Mouse (Mus musculus) ovary, adult 18-20 months (tissue): ENCODE data around the gene Pom121l2.
A peak's percentile ranks its signal among the peaks of the same experiment; 100 is the strongest.

Source experiments
- DNase-seq: peaks from one replicate; pipeline ENCODE4 v3.0.0; 2022; ENCODE audit warnings: low spot score, mixed read lengths

Pom121l2 gene

GRCm38 (mm10) chr13:22019934-22020835 is 39.2 kb downstream of the Pom121l2 start:
- no peak for DNase-seq

GRCm38 (mm10) chr13:22020901-22021339 is 39.9 kb downstream of the Pom121l2 start:
- DNase-seq: no peak

GRCm38 (mm10) chr13:22021581-22021980 is 40.6 kb downstream of the Pom121l2 start:
- DNase-seq: no peak

GRCm38 (mm10) chr13:22022241-22022640 is 41.2 kb downstream of the Pom121l2 start:
- DNase-seq: peak; percentile 42

GRCm38 (mm10) chr13:22026058-22027031 is 45.4 kb downstream of the Pom121l2 start:
- DNase-seq: no peak

- DNase-seq: peak; percentile 84
Measured at GRCm38 (mm10) chr13:22028673-22029460, 47.9 kb downstream of the Pom121l2 start.

GRCm38 (mm10) chr13:22029928-22030327 is 48.9 kb downstream of the Pom121l2 start:
- DNase-seq: no peak

- DNase-seq: no peak
Measured at GRCm38 (mm10) chr13:22030493-22030892, 49.5 kb downstream of the Pom121l2 start.

GRCm38 (mm10) chr13:22033741-22034442 is 52.9 kb downstream of the Pom121l2 start:
- DNase-seq: no peak

GRCm38 (mm10) chr13:22034443-22035266 is 53.7 kb downstream of the Pom121l2 start:
- DNase-seq: no peak

- DNase-seq: peak; percentile 77
Measured at GRCm38 (mm10) chr13:22035267-22036148, 54.5 kb downstream of the Pom121l2 start, which contains the start of the genes Hist1h2ah and Hist1h2bk. Gene Hist1h2ah (minus strand): TSS chr13:22035568. Gene Hist1h2bk (plus strand): TSS chr13:22035870.

- DNase-seq: no peak
Measured at GRCm38 (mm10) chr13:22036149-22036956, 55.4 kb downstream of the Pom121l2 start.

GRCm38 (mm10) chr13:22036986-22037385 is 56.0 kb downstream of the Pom121l2 start:
- no peak for DNase-seq

- DNase-seq: no peak
Measured at GRCm38 (mm10) chr13:22037415-22037814, 56.4 kb downstream of the Pom121l2 start.
